Mouse (Mus musculus): ENCODE measurements at regions not wholly inside any gene's neighbourhood (a gene's known extent, or its start where the extent isn't known, plus 50 kb on each side); places are given as distances from the start of the nearest gene placed in this dataset.
A peak's percentile ranks its signal among the peaks of the same experiment; 100 is the strongest.

DNA sequence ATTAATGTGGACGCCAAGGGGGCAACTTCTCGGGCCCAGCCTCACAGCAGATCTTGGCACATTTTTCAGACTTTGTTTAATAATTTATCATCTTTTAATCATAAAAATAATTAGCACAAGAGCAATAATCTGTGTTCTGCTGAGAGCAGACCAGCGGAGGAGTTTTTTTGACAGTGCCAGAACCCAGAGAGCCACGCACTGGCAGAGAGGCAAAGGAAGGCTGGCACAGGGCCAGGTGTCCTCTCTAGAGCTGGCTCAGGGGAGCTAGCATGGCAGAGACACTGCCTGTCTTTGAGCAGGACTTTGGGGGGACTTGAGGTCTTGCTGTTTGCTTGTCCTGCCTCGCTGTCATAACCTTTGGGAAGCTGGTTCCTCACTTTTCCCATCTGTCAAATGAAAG is 100.9 kb downstream of the 3100002H09Rik start:
- Histone ChIP-seq H3K27ac (ENCODE audit: low read depth, low read length) (no peak overlapping the region), H3K36me3 (ENCODE audit: control insufficient read depth, insufficient read depth, low read length) (no peaks in the 10 kb centered on the region), H3K9me3 (ENCODE audit: control insufficient read depth, low read length) (no peaks in the 10 kb centered on the region), H3K4me3 (ENCODE audit: low read depth, low read length) (no peak overlapping the region), H3K4me1 (ENCODE audit: control insufficient read depth, insufficient read depth, low read length) (peaks cover 8% of the 10 kb centered on the region; the same call in 1 of the 2 replicates), H3K4me2 (ENCODE audit: low read depth, low read length) (no peak overlapping the region), H3K9ac (replicated peaks; ENCODE audit: low read depth, low read length) (no peak overlapping the region), H3K27me3 (ENCODE audit: control insufficient read depth, insufficient read depth, low read length) (no peaks in the 10 kb centered on the region; the same call in 1 of the 2 replicates)
- WGBS = 58% methylated on average over 5 of the region's 5 CpGs
- ATAC-seq (ENCODE audit: low read depth) = no peak

DNA sequence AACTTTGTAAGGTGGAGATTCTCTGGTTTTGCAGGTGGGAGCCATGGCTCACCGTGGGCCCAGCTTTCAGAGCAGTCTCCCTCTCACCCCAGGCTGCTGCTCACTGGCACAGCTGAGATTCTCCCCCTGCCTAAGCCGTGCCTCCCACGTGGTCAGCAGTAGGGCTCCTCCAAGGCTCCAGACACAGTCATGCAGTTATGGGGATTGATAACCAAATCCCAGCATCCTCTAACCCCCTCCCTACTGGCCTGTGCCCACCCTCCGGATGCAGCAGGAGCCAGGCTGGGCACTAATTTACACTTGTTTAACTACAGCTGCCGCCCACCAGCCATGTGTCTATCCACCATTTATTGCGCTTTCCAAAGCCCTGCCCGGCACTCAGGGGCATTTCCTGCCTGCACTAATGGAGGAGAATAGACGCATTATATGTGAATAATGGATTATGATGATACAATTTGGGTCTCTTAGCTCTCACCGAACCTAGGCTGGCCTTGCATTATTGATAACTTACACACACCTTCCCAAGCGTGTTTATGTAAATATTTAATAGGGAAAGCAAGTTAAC is 104.4 kb downstream of the 3100002H09Rik start:
- 16% methylated on average over 10 of the region's 10 CpGs for WGBS
- Histone ChIP-seq H3K9ac (replicated peaks; ENCODE audit: low read depth, low read length) (no peak overlapping the region), H3K27me3 (ENCODE audit: control insufficient read depth, insufficient read depth, low read length) (no peaks in the 10 kb centered on the region; the same call in 1 of the 2 replicates), H3K27ac (ENCODE audit: low read depth, low read length) (no peak overlapping the region), H3K36me3 (ENCODE audit: control insufficient read depth, insufficient read depth, low read length) (no peaks in the 10 kb centered on the region), H3K9me3 (ENCODE audit: control insufficient read depth, low read length) (no peaks in the 10 kb centered on the region), H3K4me1 (ENCODE audit: control insufficient read depth, insufficient read depth, low read length) (peaks cover 8% of the 10 kb centered on the region; the same call in 1 of the 2 replicates), H3K4me2 (ENCODE audit: low read depth, low read length) (no peak overlapping the region), H3K4me3 (ENCODE audit: low read depth, low read length) (no peak overlapping the region)
- peak; percentile 84 for ATAC-seq (ENCODE audit: low read depth)

DNA sequence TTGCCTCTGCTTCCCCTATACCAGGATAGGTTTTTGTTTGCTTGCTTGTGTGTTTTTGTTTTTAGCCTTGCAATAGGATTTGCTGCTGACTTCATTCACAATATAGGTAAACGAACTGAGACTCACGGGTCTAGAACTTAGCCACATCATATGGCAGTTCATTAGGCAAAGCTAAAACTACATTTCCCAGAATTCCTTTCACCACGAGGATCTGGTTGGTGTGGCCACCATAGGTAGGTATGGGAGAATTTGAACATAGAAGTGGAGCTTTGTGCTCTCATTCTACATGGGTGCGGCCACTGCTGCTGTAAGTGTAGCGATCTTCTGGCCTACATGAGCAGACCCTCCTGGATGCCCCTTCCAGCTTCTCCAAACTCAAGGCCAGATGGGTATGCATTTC is 108.8 kb downstream of the 3100002H09Rik start:
- Histone ChIP-seq H3K36me3 (ENCODE audit: control insufficient read depth, insufficient read depth, low read length) (no peaks in the 10 kb centered on the region), H3K9me3 (ENCODE audit: control insufficient read depth, low read length) (no peaks in the 10 kb centered on the region), H3K9ac (replicated peaks; ENCODE audit: low read depth, low read length) (no peak overlapping the region), H3K4me1 (ENCODE audit: control insufficient read depth, insufficient read depth, low read length) (peaks cover 8% of the 10 kb centered on the region; the same call in 1 of the 2 replicates), H3K27me3 (ENCODE audit: control insufficient read depth, insufficient read depth, low read length) (no peaks in the 10 kb centered on the region), H3K4me2 (ENCODE audit: low read depth, low read length) (no peak overlapping the region), H3K4me3 (ENCODE audit: low read depth, low read length) (no peak overlapping the region), H3K27ac (ENCODE audit: low read depth, low read length) (no peak overlapping the region)
- WGBS = 75% methylated on average over 5 of the region's 5 CpGs
- no peak for ATAC-seq (ENCODE audit: low read depth)

- no peak overlapping the region for H3K9ac ChIP-seq (replicated peaks; ENCODE audit: low read depth, low read length)
- ATAC-seq (ENCODE audit: low read depth) = no peak
- H3K9me3 ChIP-seq (ENCODE audit: control insufficient read depth, low read length) = no peaks in the 10 kb centered on the region
- H3K4me2 ChIP-seq (ENCODE audit: low read depth, low read length) = no peak overlapping the region
- no peaks in the 10 kb centered on the region for H3K36me3 ChIP-seq (ENCODE audit: control insufficient read depth, insufficient read depth, low read length)
- no peaks in the 10 kb centered on the region for H3K27me3 ChIP-seq (ENCODE audit: control insufficient read depth, insufficient read depth, low read length)
- H3K4me1 ChIP-seq (ENCODE audit: control insufficient read depth, insufficient read depth, low read length) = no peaks in the 10 kb centered on the region
- no peak overlapping the region for H3K27ac ChIP-seq (ENCODE audit: low read depth, low read length)
- 54% methylated on average over 16 of the region's 16 CpGs for WGBS
- no peak overlapping the region for H3K4me3 ChIP-seq (ENCODE audit: low read depth, low read length)
Measured at GRCm38 (mm10) chr4:124498043-124498442, 112.6 kb downstream of the 3100002H09Rik start.

DNA sequence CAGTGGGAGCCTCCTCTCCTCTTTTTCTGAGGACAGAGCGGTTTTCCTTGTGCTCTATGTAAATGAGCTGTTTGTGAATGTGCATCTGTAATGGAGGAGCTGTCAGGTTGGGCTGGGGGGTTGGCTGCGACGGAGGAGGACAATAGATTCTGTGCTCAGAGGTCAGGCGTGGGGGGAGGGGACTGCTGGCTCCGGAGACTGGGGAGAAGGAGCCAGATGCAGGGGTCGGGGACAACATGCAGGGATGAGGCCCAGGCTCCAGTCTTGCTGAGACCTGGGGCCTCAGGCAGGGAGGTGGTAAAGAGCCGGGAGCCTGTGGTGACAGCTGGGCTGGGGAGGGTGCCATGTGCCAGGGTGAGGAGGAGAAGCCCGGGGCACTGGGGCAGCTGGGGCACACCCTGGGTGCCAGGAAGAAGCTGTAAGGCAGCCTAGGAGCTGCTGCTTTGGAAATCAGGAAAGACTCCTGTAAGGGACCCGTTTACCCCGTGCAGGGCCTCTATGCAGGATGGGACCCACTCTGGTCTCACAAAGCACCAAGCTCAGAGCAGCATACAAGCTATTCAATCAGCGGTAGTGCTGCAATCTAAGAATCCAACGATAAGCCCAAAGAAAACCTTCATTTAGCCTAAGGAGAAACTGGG is 124.5 kb downstream of the 3100002H09Rik start:
- H3K4me3 ChIP-seq (ENCODE audit: low read depth, low read length) = no peak overlapping the region
- no peak overlapping the region for H3K27ac ChIP-seq (ENCODE audit: low read depth, low read length)
- ATAC-seq (ENCODE audit: low read depth) = peak; percentile 63; the same call in 1 of the 2 replicates
- peaks cover 30% of the 10 kb centered on the region for H3K27me3 ChIP-seq (ENCODE audit: control insufficient read depth, insufficient read depth, low read length)
- 7% methylated on average over 12 of the region's 12 CpGs for WGBS
- peaks cover 4% of the 10 kb centered on the region for H3K4me1 ChIP-seq (ENCODE audit: control insufficient read depth, insufficient read depth, low read length)
- no peaks in the 10 kb centered on the region for H3K36me3 ChIP-seq (ENCODE audit: control insufficient read depth, insufficient read depth, low read length)
- H3K4me2 ChIP-seq (ENCODE audit: low read depth, low read length) = no peak overlapping the region
- H3K9ac ChIP-seq (replicated peaks; ENCODE audit: low read depth, low read length) = no peak overlapping the region
- peaks cover 9% of the 10 kb centered on the region; the same call in 1 of the 2 replicates for H3K9me3 ChIP-seq (ENCODE audit: control insufficient read depth, low read length)

GRCm38 (mm10) chr4:124484613-124485586 is 125.7 kb downstream of the 3100002H09Rik start:
- Histone ChIP-seq H3K9me3 (ENCODE audit: control insufficient read depth, low read length) (peaks cover 8% of the 10 kb centered on the region; the same call in 1 of the 2 replicates), H3K9ac (replicated peaks; ENCODE audit: low read depth, low read length) (no peak overlapping the region), H3K27me3 (ENCODE audit: control insufficient read depth, insufficient read depth, low read length) (peaks cover 38% of the 10 kb centered on the region), H3K4me3 (ENCODE audit: low read depth, low read length) (no peak overlapping the region), H3K4me2 (ENCODE audit: low read depth, low read length) (no peak overlapping the region), H3K27ac (ENCODE audit: low read depth, low read length) (no peak overlapping the region), H3K36me3 (ENCODE audit: control insufficient read depth, insufficient read depth, low read length) (no peaks in the 10 kb centered on the region), H3K4me1 (ENCODE audit: control insufficient read depth, insufficient read depth, low read length) (peaks cover 4% of the 10 kb centered on the region)
- ATAC-seq (ENCODE audit: low read depth) = peak; percentile 41; the same call in 1 of the 2 replicates
- 32% methylated on average over 19 of the region's 19 CpGs for WGBS

- WGBS = 2% methylated on average over 21 of the region's 22 CpGs
- Histone ChIP-seq H3K4me2 (ENCODE audit: low read depth, low read length) (peak overlapping the region; percentile 23), H3K27me3 (ENCODE audit: control insufficient read depth, insufficient read depth, low read length) (peaks cover 72% of the 10 kb centered on the region), H3K4me3 (ENCODE audit: low read depth, low read length) (no peak overlapping the region), H3K27ac (ENCODE audit: low read depth, low read length) (no peak overlapping the region), H3K9me3 (ENCODE audit: control insufficient read depth, low read length) (no peaks in the 10 kb centered on the region), H3K36me3 (ENCODE audit: control insufficient read depth, insufficient read depth, low read length) (no peaks in the 10 kb centered on the region), H3K9ac (replicated peaks; ENCODE audit: low read depth, low read length) (no peak overlapping the region), H3K4me1 (ENCODE audit: control insufficient read depth, insufficient read depth, low read length) (peaks cover 9% of the 10 kb centered on the region)
- peak; percentile 72; the same call in 1 of the 2 replicates for ATAC-seq (ENCODE audit: low read depth)
Measured at GRCm38 (mm10) chr4:124477870-124478301, 132.7 kb downstream of the 3100002H09Rik start.

- H3K9ac ChIP-seq (replicated peaks; ENCODE audit: low read depth, low read length) = no peak overlapping the region
- WGBS = 9% methylated on average over 14 of the region's 14 CpGs
Measured at GRCm38 (mm10) chr4:124477359-124477868, 133.2 kb downstream of the 3100002H09Rik start.

More at GRCm38 (mm10) chr4:124477359-124477868, 133.2 kb downstream of the 3100002H09Rik start:
- H3K4me1 ChIP-seq (ENCODE audit: control insufficient read depth, insufficient read depth, low read length) = peaks cover 9% of the 10 kb centered on the region
- H3K27ac ChIP-seq (ENCODE audit: low read depth, low read length) = no peak overlapping the region
- H3K4me3 ChIP-seq (ENCODE audit: low read depth, low read length) = no peak overlapping the region
- H3K36me3 ChIP-seq (ENCODE audit: control insufficient read depth, insufficient read depth, low read length) = no peaks in the 10 kb centered on the region
- H3K9me3 ChIP-seq (ENCODE audit: control insufficient read depth, low read length) = no peaks in the 10 kb centered on the region
- H3K4me2 ChIP-seq (ENCODE audit: low read depth, low read length) = peak overlapping the region; percentile 23
- ATAC-seq (ENCODE audit: low read depth) = peak; percentile 75
- H3K27me3 ChIP-seq (ENCODE audit: control insufficient read depth, insufficient read depth, low read length) = peaks cover 72% of the 10 kb centered on the region

Measured in neural tube, embryonic 14.5 days (tissue).